Mouse (Mus musculus) MEL (cell line): ENCODE results near the gene Cnot2.

Experiments
- EP300 ChIP-seq, 2 experiments: IDR thresholded peaks; 2 replicates each; pipeline ENCODE4 v1.6.1; 2011; ENCODE audit warnings: improper control_type of control experiment in 2 of 2, low read length in 2 of 2, low read depth in 1 of 2, mild to moderate bottlenecking in 1 of 2
- MXI1 ChIP-seq: IDR thresholded peaks from 2 replicates; pipeline ENCODE4 v1.6.1; 2011; ENCODE audit warnings: mild to moderate bottlenecking, low read depth, low read length, improper control_type of control experiment
- POLR2A ChIP-seq, 2 experiments: IDR thresholded peaks; 2 replicates each; pipeline ENCODE4 v1.6.1; 2011 to 2012; ENCODE audit warnings: low read length in 2 of 2, mild to moderate bottlenecking in 2 of 2, control low read depth in 1 of 2, improper control_type of control experiment in 1 of 2, low read depth in 1 of 2, moderate library complexity in 1 of 2; ENCODE audit not compliant: control insufficient read depth in 1 of 2, insufficient read depth in 1 of 2, poor library complexity in 1 of 2

DNA sequence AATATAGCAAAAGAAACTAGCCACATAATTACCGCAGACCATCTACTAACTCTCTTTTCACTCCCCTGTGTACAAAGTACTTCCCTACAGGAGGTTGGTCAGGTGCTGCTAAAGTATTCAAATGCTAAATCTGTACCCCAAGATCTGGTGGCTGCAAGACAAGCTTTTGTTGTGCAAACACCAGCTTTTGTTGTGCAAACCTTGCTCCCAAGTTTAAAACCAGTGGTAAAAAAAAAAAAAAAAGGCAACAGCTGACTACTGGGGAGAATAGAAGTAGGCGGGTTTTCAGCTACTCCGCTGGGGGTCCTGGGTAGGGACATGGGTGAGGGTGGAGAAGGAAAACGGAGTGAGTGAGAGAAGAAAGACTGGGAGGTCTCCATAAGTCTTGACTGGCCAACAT is 19.1 kb downstream of the Cnot2 start:
- TF ChIP-seq MXI1 (no peak), EP300 (IDR thresholded peaks at IDR 0.05; ENCODE audit: low read depth in 1 of 2, low read length in 2 of 2) (no peak), POLR2A (IDR thresholded peaks at IDR 0.05; ENCODE audit: control insufficient read depth in 1 of 2, insufficient read depth in 1 of 2, low read depth in 1 of 2, low read length in 2 of 2, poor library complexity in 1 of 2) (no peak)
